Mouse (Mus musculus) cerebellum, adult 18-20 months (tissue): ENCODE results near the gene Il1b.
A peak's percentile ranks its signal among the peaks of the same experiment; 100 is the strongest.

ENCODE experiments used
- DNase-seq, 2 experiments: peaks; one replicate each; pipeline ENCODE4 v3.0.0; 2021

Gene Il1b

DNA sequence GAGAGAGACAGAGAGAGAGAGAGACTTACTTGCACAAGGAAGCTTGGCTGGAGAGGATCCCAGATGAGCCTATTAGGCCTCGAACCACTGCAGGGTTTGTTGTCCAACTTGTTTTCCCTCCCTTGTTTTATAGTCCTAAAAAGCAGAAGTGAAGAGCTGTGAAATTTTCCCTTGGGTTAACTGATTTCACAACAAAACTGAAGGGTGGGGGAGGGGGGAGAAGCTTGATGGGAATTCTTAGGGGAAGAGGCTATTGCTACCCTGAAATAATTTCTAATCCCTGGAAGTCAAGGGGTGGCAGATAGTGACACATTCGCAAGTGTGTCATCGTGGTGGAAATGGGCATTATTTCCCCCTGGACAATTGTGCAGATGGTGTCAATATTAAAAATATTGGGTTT lies at the start of gene Il1b:
Gene Il1b, minus strand, starts transcription at position 101 of the 400 bp plus-strand sequence.
- DNase-seq: no peak

DNA sequence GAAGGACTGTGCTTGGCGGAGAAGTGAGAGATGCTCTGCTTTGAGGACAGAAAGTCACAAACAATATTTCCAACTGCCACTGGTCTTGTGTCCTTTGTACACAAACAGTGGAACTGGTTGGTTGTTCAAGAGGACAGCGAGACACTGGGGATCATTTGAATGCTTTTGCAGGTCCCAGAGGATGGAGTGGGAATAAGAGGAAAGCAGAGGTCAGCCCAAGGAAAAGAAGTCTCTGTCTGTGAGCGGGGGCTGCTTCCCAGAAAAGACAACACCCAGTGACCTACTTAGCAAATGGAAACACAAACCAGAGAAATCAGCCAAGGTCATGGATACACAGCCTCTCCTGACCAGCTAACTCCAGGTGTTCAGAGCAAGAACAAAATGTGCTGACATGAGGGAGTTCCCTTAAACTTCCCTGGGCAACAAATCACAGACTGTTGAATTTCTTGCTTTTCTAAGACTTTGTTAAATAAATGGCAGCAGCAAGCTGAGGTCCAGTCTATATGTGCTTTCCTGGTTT lies 48.5 kb upstream of the Il1b start:
- no peak for DNase-seq

GRCm38 (mm10) chr2:129414593-129414992 lies 43.7 kb upstream of the Il1b start:
- DNase-seq: no peak

- peak in 1 of 2 experiments; percentile 20 for DNase-seq
Measured at GRCm38 (mm10) chr2:129413488-129413887, 42.5 kb upstream of the Il1b start.

- DNase-seq: no peak
Measured at GRCm38 (mm10) chr2:129411651-129412050, 40.7 kb upstream of the Il1b start.

GRCm38 (mm10) chr2:129410344-129410743 lies 39.4 kb upstream of the Il1b start:
- DNase-seq: no peak

GRCm38 (mm10) chr2:129408476-129408875 lies 37.5 kb upstream of the Il1b start:
- DNase-seq: peak; percentile 59 to 68

GRCm38 (mm10) chr2:129407596-129407995 lies 36.7 kb upstream of the Il1b start:
- no peak for DNase-seq

DNA sequence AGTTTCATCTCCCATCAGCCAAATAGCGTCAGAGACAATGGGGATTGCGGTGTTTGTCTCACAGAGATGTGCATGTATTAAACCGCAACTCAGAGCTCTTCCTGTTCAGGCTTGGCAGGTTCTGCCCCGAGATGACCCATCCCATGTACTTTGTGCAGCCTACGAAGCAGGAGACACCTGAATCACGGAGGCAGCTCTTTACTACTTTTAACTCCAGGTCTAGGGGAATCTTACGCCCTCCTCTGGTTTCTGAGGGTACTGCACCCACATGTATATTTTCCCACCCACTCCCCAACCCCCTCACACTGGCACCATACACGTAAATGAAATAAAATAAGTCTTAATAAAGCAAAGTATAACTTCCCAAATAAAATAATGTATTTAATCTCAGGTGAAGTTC lies 35.6 kb upstream of the Il1b start:
- no peak for DNase-seq

DNA sequence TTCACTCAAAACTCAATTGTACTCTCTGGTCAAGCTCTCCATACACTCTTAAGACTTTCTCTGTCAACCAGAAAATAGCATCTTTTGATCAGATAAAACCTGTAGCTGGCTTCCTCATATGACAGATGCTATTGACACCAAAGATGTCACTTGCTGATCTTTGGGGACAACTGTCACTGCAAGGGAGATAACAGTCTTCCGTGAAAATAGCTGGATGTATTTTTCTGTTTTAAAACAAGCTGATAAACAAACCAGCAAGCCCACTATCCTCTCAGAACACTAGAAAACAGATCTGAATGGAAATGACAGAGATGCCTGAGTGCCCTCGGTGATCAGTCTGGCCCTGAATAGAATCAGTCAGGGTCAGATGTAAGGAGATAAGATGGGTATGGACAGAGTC lies 32.8 kb upstream of the Il1b start:
- DNase-seq: no peak

DNA sequence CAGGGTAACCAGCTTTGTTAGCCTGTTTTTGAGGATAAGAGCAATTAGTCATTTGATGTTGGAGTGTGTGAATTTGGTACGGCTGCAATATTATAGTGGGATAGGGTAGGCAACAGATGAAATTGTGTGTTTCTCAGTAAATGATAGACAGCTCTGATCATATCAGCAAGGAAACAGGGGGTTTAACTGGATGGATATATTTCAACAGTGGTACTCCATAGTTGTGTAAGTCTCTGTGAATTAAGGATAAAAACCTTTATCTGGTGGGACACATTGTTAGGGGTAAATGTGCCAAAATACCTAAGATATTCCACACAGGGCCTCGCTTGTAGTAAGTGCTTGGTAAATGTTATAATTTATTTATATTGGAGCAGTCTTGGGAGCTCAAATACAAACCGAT lies 31.4 kb upstream of the Il1b start:
- DNase-seq: no peak

- no peak for DNase-seq
Measured at GRCm38 (mm10) chr2:129401803-129402202, 30.9 kb upstream of the Il1b start.

DNA sequence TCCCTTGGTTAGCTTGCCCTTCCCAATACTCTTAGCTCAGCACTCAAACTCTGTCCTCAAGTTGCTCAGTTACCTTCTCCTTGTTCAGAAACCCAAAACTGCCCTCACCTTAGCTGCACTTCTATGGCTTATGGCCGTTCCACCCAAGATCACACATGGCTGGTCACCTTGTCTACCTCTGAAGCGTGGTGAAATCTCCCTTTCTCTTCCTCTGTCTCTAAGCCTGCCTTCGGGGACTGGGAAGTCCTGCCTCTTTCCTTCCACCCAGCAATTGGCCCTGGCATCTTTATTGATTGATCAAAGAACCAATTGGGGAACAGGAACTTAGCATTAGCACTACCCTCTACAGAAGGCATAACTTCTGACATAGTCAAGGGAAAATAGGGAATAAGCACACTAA lies 27.2 kb upstream of the Il1b start:
- DNase-seq: no peak

GRCm38 (mm10) chr2:129393524-129393923 lies 22.6 kb upstream of the Il1b start:
- peak; percentile 13 to 22 for DNase-seq

- no peak for DNase-seq
Measured at GRCm38 (mm10) chr2:129390161-129390560, 19.2 kb upstream of the Il1b start.

- no peak for DNase-seq
Measured at GRCm38 (mm10) chr2:129389323-129389722, 18.4 kb upstream of the Il1b start.

DNA sequence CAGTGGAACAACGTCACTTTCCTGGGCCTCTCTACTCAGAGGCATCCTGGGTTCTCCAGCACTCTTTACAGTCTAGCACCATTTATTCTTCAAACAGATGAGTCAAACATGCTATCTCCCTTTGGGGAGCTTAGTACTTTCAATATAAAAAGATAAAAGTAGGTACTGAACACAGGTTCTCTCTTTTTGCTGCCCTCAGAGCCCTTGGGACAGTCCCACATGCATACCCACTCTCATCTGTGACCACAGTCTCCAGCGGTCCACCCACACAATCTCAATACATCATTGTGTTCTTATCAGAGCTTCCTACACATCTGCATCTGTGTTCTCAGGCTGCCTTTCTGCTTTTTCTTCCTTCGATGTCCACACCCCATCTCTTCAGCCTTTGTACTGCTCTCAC lies 14.4 kb upstream of the Il1b start:
- DNase-seq: no peak

DNA sequence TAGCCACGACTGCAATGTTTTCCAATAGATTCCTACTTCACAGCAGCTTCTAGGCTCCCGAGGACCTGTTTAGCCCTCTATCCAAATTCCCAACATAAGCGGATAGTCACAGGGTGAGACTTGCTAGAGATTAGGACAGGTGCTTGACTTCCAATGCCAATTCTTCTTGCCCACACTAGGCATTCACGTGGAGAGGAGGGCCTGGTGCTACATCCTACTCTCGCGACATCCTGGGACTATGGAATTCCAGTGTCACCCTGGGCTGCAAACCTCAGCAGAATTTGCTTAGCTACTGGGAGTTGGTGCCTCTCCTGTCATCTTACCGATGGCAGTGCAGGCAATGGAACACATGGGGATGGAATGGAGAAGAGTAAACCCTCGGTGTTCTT lies 13.3 kb upstream of the Il1b start:
- DNase-seq: no peak

DNA sequence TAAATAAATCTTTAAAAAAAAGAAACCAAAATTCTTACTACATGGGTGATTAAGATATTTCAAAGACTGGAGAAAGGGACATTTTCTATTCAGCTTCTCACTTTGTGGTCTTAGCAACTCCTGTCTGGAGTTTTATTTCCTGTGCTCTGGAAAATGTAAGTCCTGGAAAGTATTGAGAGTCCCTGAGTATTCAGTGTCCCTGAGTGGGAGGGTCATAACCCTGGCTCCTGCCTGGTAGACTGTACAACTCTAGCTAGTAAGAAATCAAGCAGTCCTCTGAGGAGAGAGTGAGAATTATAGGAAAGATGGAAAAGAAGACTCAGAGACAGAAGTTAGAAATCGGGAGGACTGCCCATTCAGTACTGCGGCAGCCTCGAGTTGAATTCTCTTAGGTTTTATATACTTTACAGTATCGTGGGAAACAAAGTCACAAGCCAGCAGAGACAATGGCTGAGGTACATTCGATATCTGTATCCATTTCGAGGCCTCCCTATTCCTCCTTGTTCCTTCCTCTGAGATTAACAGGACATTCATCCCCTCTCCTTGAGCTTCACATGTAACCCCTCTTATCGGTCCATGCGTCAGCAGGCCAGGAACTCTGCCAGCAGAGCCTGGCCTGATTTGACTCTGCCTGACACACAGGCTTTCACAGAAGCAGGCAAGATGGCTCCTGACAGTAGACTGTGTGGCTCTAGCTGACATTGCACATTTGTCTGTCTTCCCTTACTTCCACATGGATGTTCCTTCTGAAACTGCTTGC lies 12.8 kb upstream of the Il1b start:
- no peak for DNase-seq

DNA sequence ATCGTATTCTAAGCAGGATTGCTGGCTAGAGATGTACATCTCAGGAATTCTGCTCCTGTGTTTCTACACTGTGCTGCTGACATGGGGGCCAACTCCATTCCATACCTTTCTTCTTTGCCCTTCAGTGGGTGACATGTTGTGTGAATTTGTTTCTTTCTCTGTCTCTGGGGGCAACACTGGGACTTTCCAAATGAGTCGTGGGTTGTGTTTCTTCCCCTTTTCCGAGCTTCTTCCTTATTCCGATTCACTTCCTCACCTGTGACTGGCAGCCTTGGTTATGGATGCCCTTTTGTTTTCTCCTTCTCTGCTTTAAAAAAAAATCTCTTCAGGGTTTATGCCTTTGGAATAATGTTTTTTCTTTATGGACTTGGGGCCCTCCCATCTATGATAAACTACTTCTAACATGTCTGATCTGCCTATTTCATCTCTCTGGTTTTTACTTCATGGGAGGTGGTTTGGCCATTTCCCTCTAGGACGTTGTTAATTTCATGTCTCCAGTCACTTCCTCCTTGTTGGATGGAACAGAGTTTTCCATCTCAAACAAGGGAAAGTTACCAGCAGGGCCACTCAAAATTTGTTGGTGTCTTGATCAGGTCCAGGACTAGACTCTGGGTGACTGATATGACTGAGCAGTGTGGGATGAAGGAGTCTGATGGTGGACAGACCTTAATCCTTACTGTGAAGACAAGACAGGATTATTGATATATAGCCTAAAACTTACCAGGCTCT lies 10.0 kb upstream of the Il1b start:
- no peak for DNase-seq

DNA sequence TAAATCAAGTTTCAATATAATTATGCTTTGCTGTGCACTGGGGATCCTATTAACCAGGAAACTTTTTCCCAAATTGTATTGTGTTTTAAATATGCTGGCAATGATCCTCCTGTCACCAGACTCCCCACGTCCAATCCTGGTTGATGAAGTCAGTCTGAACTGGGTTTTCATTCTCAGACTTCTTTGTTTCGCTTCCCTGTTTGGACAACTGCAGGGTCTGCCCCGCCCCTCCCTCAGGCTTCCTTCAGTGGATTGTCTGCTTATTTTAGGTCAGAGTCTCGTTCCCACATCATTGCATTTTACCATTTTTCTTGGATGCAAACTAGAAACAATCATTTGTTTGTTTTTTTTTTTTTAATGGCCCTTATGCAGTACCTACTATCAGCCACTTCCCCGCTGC lies 9.3 kb upstream of the Il1b start:
- DNase-seq: no peak

DNA sequence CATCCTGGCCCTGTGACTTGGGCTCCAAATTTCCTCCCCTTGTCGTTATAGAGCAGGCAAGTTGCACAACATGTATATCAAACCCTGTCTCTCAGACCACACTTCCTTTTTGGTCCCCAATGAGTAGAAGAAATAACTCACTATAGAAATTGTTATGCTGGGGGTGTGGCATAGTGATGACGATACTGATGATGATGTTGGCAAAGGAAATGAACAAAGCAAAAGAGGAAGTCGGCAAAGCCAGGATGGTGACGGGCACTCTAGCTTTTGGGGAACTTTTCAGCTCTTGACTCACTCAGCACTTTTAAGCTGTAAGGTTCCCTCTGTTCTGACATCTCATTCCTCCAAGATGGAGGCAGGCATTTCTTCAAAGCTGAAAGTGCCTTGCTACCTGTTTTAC lies 2.4 kb upstream of the Il1b start:
- DNase-seq: no peak

DNA sequence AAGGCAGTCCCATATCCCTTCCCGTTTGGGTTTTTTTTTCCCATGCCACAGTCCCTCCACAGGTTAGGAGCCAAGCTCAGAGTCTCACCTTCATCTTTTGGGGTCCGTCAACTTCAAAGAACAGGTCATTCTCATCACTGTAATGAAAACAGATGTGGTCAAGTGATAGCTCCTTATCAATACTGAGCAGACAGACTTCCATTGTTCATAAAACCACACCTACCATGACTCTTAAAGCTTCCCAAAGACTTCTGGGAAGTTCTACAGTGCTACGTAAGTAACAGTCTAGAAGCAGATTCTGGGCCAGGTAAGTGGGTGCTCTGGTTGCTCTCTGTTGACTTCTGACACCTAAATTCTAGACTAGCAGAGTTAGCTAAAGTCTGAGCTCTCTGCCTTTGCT lies 1.3 kb downstream of the Il1b start:
- DNase-seq: no peak

- no peak for DNase-seq
Measured at GRCm38 (mm10) chr2:129368795-129369194, 2.1 kb downstream of the Il1b start.
